Mouse (Mus musculus): ENCODE measurements around the gene Spred1. TPM values are rescaled to one million over a fixed set of nuclear protein-coding genes. Genes with fewer than 3 reads are reported as not detected.
A peak's percentile ranks its signal among the peaks of the same experiment; 100 is the strongest.

The Spred1 gene
- total and polyA plus RNA-seq, 2 experiments from 2014 or later: 15.3 to 50.0 TPM

DNA sequence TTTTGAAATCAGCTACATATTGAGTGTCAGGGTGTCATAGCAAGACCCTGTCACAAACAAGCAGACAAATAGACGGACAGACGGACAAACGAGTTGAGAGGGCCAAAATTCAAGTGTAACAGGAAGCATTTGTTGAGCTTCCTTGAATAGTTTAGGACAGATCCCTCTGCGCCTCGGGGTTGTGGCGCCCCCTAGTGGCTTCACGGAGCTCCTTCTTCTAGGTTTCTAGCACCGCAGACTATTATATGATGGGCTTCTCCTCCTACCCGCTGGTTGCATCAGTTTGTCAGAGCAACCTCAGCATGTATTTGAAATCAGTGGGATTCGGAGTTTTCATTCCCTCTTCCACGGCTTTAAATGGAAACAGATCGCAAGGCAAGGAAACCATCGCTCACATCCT is 110.1 kb downstream of the Spred1 start:
- Histone ChIP-seq H3K4me2 (ENCODE audit: low read depth, low read length) (peak overlapping the region; percentile 28; the same call in 1 of the 2 replicates), H3K27ac (no peak overlapping the region), H3K9ac (replicated peaks; ENCODE audit: low read length) (no peak overlapping the region), H3K9me3 (ENCODE audit: low read length) (no peaks in the 10 kb centered on the region), H3K36me3 (ENCODE audit: insufficient read depth, low read length) (no peaks in the 10 kb centered on the region), H3K4me1 (ENCODE audit: insufficient read depth, low read length) (no peaks in the 10 kb centered on the region), H3K27me3 (ENCODE audit: insufficient read depth, low read length) (no peaks in the 10 kb centered on the region), H3K4me3 (ENCODE audit: low read length) (no peak overlapping the region)
- ATAC-seq (peak; percentile 92), DNase-seq (ENCODE audit: low spot score) (peak; percentile 91)
- WGBS: 4% methylated on average over 13 of the region's 13 CpGs
- TF ChIP-seq CTCF (IDR thresholded peaks at IDR 0.05; ENCODE audit: low read depth): peak; percentile 95

MicroRNAs encoded within 50 kb of the gene (microRNA counts, 519-probe panel; counts per million panel counts)
- 3,132 counts per million, percentile 51 among the panel's probes with 10 or more counts for microRNA mmu-miR-674

Small RNA genes lying within 50 kb of the gene (microRNA-seq; reads per million reads assigned to microRNA genes)
- 947 to 1,029 reads per million in 2 experiments for gene Mir674

Other genes starting within 250 kb of the Spred1 start
- gene Tmco5, start 242.7 kb upstream of the Spred1 start, total RNA-seq (2014; rRNA removed): not detected in 2 replicates
- gene Tmco5, start 242.7 kb upstream of the Spred1 start, polyA plus RNA-seq (2015; fragmentation: Nextera tagmentation; extraction: Ambion mirVana): not detected in 2 replicates
- gene Fam98b, start 128.4 kb downstream of the Spred1 start, total RNA-seq (2014; rRNA removed): 5.2 and 6.3 TPM in 2 replicates
- gene Fam98b, start 128.4 kb downstream of the Spred1 start, polyA plus RNA-seq (2015; fragmentation: Nextera tagmentation; extraction: Ambion mirVana): 11.5 and 14.9 TPM in 2 replicates
- gene Rasgrp1, start 221.6 kb downstream of the Spred1 start, total RNA-seq (2014; rRNA removed): 2.4 and 5.0 TPM in 2 replicates
- gene Rasgrp1, start 221.6 kb downstream of the Spred1 start, polyA plus RNA-seq (2015; fragmentation: Nextera tagmentation; extraction: Ambion mirVana): 2.8 and 3.3 TPM in 2 replicates

All from hindbrain, postnatal 0 days (tissue).